ENCODE assay signal across 8 mouse cellular contexts in the genomic region with DNA sequence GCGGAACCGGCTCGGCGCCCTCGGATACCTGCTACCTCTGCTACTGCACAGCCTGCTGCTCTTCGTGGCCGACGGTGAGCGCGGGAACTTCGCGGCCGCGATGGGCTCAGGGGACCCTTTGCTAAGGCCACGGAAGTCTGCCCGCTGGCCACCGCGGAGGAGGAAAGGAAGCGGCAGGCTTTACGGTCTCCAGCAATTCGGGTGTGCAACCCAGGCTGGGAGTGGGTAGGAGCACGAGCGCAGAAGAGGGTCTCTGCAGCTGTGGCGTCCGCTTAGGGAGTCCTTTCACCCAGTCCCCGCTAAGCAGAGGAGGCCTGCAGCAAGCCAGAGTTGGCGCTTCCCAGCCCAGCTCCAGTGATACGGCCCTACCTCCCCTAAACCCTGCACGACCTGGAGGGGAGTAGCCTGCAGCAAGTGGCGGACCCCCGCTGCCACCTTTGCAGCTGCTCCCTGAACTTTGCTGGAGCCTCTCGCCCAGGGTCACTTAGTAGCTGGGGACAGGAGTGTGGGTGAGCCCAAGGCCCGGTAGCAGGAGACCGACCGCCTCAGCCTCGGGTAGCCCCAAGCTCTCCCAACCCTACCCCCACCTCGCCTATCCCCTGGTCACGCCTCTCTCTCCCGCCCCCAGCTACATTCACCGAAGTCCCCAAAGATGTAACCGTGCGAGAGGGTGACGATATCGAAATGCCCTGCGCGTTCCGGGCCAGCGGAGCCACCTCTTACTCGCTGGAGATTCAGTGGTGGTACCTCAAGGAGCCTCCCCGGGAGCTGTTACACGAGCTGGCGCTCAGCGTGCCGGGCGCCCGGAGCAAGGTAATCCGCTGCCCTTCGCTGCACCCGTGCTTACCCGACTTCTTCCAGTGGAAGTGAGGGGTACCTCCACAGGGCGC. TPM values are rescaled to one million over a fixed set of nuclear protein-coding genes. Genes with fewer than 3 reads are reported as not detected.
DNase-seq lines count a peak whose midpoint lies in the region; ATAC-seq and TF ChIP-seq lines count a peak whose summit lies in the region.

No protein-coding gene starts in this region.

- DNase-seq in heart, postnatal 4 days: no peak
- DNase-seq in brain, adult 2 months (ENCODE audit: low read depth, low spot score): peak; percentile 56
- DNase-seq in forebrain, postnatal 0 days: peak; percentile 54
- peak; percentile 39 to 69 for DNase-seq in left cerebral cortex, adult 2 months (ENCODE audit: extremely low spot score in 1 of 2, low spot score in 2 of 2)
- no peak for DNase-seq in gastrocnemius, postnatal 25 days
- DNase-seq in cerebellum, adult 18-20 months: no peak

- H3K4me1 ChIP-seq in heart, embryonic 14.5 days (ENCODE audit: control insufficient read depth in 2 of 2, insufficient read depth in 2 of 2, low read length in 2 of 2): peaks cover 0 to 13% of the 10 kb centered on the region in 2 experiments; a peak in 1 of 4 replicates
- peaks cover 12% of the 10 kb centered on the region for H3K4me1 ChIP-seq in forebrain, postnatal 0 days (ENCODE audit: insufficient read depth)
- peaks cover 23% of the 10 kb centered on the region for H3K4me1 ChIP-seq in neural tube, embryonic 12.5 days

- peak; percentile 18; the same call in 1 of the 2 replicates for ATAC-seq in heart, embryonic 14.5 days (ENCODE audit: insufficient number of reproducible peaks, insufficient read depth, low FRiP score, low read depth)
- peak; percentile 44 for ATAC-seq in forebrain, postnatal 0 days
- ATAC-seq in neural tube, embryonic 12.5 days (ENCODE audit: low FRiP score, low read depth): peak; percentile 43

- H3K27me3 ChIP-seq in heart, embryonic 14.5 days (ENCODE audit: control insufficient read depth, insufficient read depth, low read length): peaks cover 91% of the 10 kb centered on the region
- no peaks in the 10 kb centered on the region for H3K27me3 ChIP-seq in forebrain, postnatal 0 days (ENCODE audit: insufficient read depth, low read length)
- H3K27me3 ChIP-seq in neural tube, embryonic 12.5 days (replicated peaks): peaks cover 52% of the 10 kb centered on the region

- no peak for TF ChIP-seq CTCF in forebrain, postnatal 0 days (IDR thresholded peaks at IDR 0.05; ENCODE audit: low read depth)
- TF ChIP-seq CTCF in left cerebral cortex, adult 2 months (IDR thresholded peaks at IDR 0.05): no peak

- peak overlapping the region; percentile 96 for H3K4me2 ChIP-seq in heart, embryonic 14.5 days (ENCODE audit: low read length)
- peak overlapping the region; percentile 76 for H3K4me2 ChIP-seq in forebrain, postnatal 0 days (ENCODE audit: low read depth)
- peak overlapping the region; percentile 96 for H3K4me2 ChIP-seq in neural tube, embryonic 12.5 days (replicated peaks)

- intact Hi-C loops in left cerebral cortex, adult 2 months (cut with DNase I): loop anchor here (2.0 to 10.0 kb wide), 3 partner anchors 75 to 572 kb away; no protein-coding TSS in a partner anchor

- H3K4me3 ChIP-seq in heart, embryonic 14.5 days (ENCODE audit: control insufficient read depth in 1 of 2, insufficient read depth in 1 of 2, low read depth in 1 of 2, low read length in 2 of 2): peak overlapping the region; percentile 47 to 51
- peak overlapping the region; percentile 55 for H3K4me3 ChIP-seq in forebrain, postnatal 0 days (ENCODE audit: low read depth, low read length)
- H3K4me3 ChIP-seq in left cerebral cortex, adult 2 months: peak overlapping the region; percentile 73
- H3K4me3 ChIP-seq in neural tube, embryonic 12.5 days: peak overlapping the region; percentile 62

- H3K9ac ChIP-seq in heart, embryonic 14.5 days (ENCODE audit: low read length): peak overlapping the region; percentile 60
- peak overlapping the region; percentile 84 for H3K9ac ChIP-seq in forebrain, postnatal 0 days
- H3K9ac ChIP-seq in neural tube, embryonic 12.5 days: peak overlapping the region; percentile 68

- no peak overlapping the region for H3K27ac ChIP-seq in heart, embryonic 14.5 days (replicated peaks in 1 of 2; ENCODE audit: control insufficient read depth in 1 of 2, insufficient read depth in 1 of 2, low read depth in 2 of 2, low read length in 2 of 2)
- H3K27ac ChIP-seq in forebrain, postnatal 0 days (ENCODE audit: low read depth, low read length): peak overlapping the region; percentile 79
- H3K27ac ChIP-seq in left cerebral cortex, adult 2 months: peak overlapping the region; percentile 85
- no peak overlapping the region for H3K27ac ChIP-seq in neural tube, embryonic 12.5 days

- H3K9me3 ChIP-seq in heart, embryonic 14.5 days (ENCODE audit: control insufficient read depth, low read length): no peaks in the 10 kb centered on the region
- H3K9me3 ChIP-seq in forebrain, postnatal 0 days (ENCODE audit: low read length): no peaks in the 10 kb centered on the region
- H3K9me3 ChIP-seq in neural tube, embryonic 12.5 days: no peaks in the 10 kb centered on the region

- H3K36me3 ChIP-seq in heart, embryonic 14.5 days (ENCODE audit: control insufficient read depth, insufficient read depth, low read length): no peaks in the 10 kb centered on the region
- H3K36me3 ChIP-seq in forebrain, postnatal 0 days (ENCODE audit: insufficient read depth): no peaks in the 10 kb centered on the region
- H3K36me3 ChIP-seq in neural tube, embryonic 12.5 days: no peaks in the 10 kb centered on the region

- under 1% methylated on average over 61 of the region's 61 CpGs for WGBS in heart, embryonic 14.5 days
- WGBS in forebrain, postnatal 0 days: 3% methylated on average over 61 of the region's 61 CpGs
- WGBS in neural tube, embryonic 12.5 days: under 1% methylated on average over 61 of the region's 61 CpGs

RNA-seq across cellular contexts. Expression of gene Vstm2b, which starts 1.5 kb away (rescaled TPM):
- 0.46 TPM in 1 of 2 replicates, not detected in the other for polyA plus RNA-seq in heart, embryonic 14.5 days (2014; fragmentation: Nextera tagmentation; extraction: Ambion mirVana)
- total RNA-seq in heart, postnatal 4 days (2021): under 1 TPM; 0.18 to 0.31 TPM
- total RNA-seq in forebrain, postnatal 0 days (2014; rRNA removed): 55.4 and 64.6 TPM in 2 replicates
- polyA plus RNA-seq in forebrain, postnatal 0 days (2015; fragmentation: Nextera tagmentation; extraction: Ambion mirVana): 27.2 and 31.8 TPM in 2 replicates
- 10 to 100 TPM; 59.2 to 63.3 TPM for total RNA-seq in left cerebral cortex, adult 2 months (2021)
- polyA plus RNA-seq in neural tube, embryonic 12.5 days (2016; fragmentation: Nextera tagmentation; extraction: Ambion mirVana): 12.4 and 12.9 TPM in 2 replicates
- under 1 TPM in 1 of 2 experiments, not detected in 1; 0.21 TPM for total RNA-seq in gastrocnemius, postnatal 25 days (2021)

Comparison
In these comparisons a context has a peak if more than half of its experiments do, and no peak if none do; other contexts are left out.
1. H3K27ac ChIP-seq: peak in forebrain, postnatal 0 days (single experiment) and left cerebral cortex, adult 2 months (single experiment); none in heart, embryonic 14.5 days (0 of 2) and neural tube, embryonic 12.5 days (single experiment).
2. DNase-seq: peak in brain, adult 2 months (single experiment), forebrain, postnatal 0 days (single experiment) and left cerebral cortex, adult 2 months (2 of 2); none in heart, postnatal 4 days (single experiment), gastrocnemius, postnatal 25 days (single experiment) and cerebellum, adult 18-20 months (0 of 2).
3. RNA of gene Vstm2b, which starts 1.5 kb away (total RNA-seq): 55.4 to 64.6 TPM in forebrain, postnatal 0 days and 59.2 to 63.3 TPM in left cerebral cortex, adult 2 months; 0.18 to 0.31 TPM in heart, postnatal 4 days and 0.21 TPM in gastrocnemius, postnatal 25 days; every median in the first group is over 10 times any median in the second.
4. Peak in every context shown above with its lines, with median percentiles within 50 percentile points of each other: ATAC-seq, H3K4me2 ChIP-seq, H3K4me3 ChIP-seq and H3K9ac ChIP-seq.